Mouse (Mus musculus): Measurements from ENCODE around the gene Rpl24. TPM values are rescaled to one million over a fixed set of nuclear protein-coding genes. Genes with fewer than 3 reads are reported as not detected.
"Not testable (repeated sequence)": the region's sequence is repeated elsewhere in the genome, so short reads cannot be mapped to it uniquely, and the experiment has no call there.

Gene Rpl24
- polyA plus RNA-seq, 1 experiment = 2,142 TPM

DNA sequence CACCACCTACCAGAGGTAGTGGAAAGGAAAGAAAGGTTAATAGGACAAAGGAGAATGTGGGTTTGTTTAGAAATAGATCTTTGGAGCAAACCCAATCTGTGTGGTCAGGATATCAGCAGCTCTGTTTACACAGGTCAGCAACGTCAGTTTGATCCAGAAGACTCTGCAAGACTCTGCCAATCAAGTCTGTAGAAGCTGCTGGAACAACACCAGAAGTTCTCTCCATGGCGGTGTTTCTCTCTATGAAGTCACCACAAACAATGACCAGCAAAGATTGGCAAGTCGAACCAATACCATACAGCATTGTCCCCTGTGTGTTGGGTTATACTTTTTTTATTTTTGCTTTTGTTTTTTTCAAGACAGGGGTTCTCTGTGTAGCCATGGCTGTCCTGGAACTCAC lies 18.8 kb upstream of the Rpl24 start:
- TF ChIP-seq CTCF (IDR thresholded peaks at IDR 0.05; ENCODE audit: control insufficient read depth, insufficient read depth, low read length) = no peak
- no peak for TF ChIP-seq POLR2A (IDR thresholded peaks at IDR 0.05; ENCODE audit: borderline replicate concordance, control insufficient read depth, low read depth, low read length)
- Histone ChIP-seq H3K4me3 (replicated peaks; ENCODE audit: control insufficient read depth, low read depth, low read length) (no peak overlapping the region), H3K4me1 (ENCODE audit: control insufficient read depth, insufficient read depth, low read length) (no peaks in the 10 kb centered on the region), H3K27ac (ENCODE audit: control insufficient read depth, insufficient read depth, low read depth, low read length, poor library complexity) (no peak overlapping the region)
- WGBS = 58% methylated on average over 3 of the region's 3 CpGs

- 54% methylated on average over 2 of the region's 2 CpGs for WGBS
- not testable (repeated sequence) for H3K27ac ChIP-seq (ENCODE audit: control insufficient read depth, insufficient read depth, low read depth, low read length, poor library complexity); H3K4me1 ChIP-seq (ENCODE audit: control insufficient read depth, insufficient read depth, low read length); H3K4me3 ChIP-seq (replicated peaks; ENCODE audit: control insufficient read depth, low read depth, low read length)
These were observed 18.1 kb upstream of the Rpl24 start for GRCm38 (mm10) chr16:55947876-55948410.

GRCm38 (mm10) chr16:55948963-55949362 lies 17.1 kb upstream of the Rpl24 start:
- Histone ChIP-seq H3K27ac (ENCODE audit: control insufficient read depth, insufficient read depth, low read depth, low read length, poor library complexity) (no peak overlapping the region), H3K4me1 (ENCODE audit: control insufficient read depth, insufficient read depth, low read length) (no peaks in the 10 kb centered on the region), H3K4me3 (replicated peaks; ENCODE audit: control insufficient read depth, low read depth, low read length) (no peak overlapping the region)
- 1% methylated on average over 7 of the region's 7 CpGs for WGBS
- TF ChIP-seq POLR2A (IDR thresholded peaks at IDR 0.05; ENCODE audit: borderline replicate concordance, control insufficient read depth, low read depth, low read length) = no peak
- no peak for TF ChIP-seq CTCF (IDR thresholded peaks at IDR 0.05; ENCODE audit: control insufficient read depth, insufficient read depth, low read length)

- 70% methylated on average over 3 of the region's 3 CpGs for WGBS
- Histone ChIP-seq H3K27ac (ENCODE audit: control insufficient read depth, insufficient read depth, low read depth, low read length, poor library complexity) (no peak overlapping the region), H3K4me1 (ENCODE audit: control insufficient read depth, insufficient read depth, low read length) (no peaks in the 10 kb centered on the region), H3K4me3 (replicated peaks; ENCODE audit: control insufficient read depth, low read depth, low read length) (no peak overlapping the region)
- TF ChIP-seq POLR2A (IDR thresholded peaks at IDR 0.05; ENCODE audit: borderline replicate concordance, control insufficient read depth, low read depth, low read length) (no peak), CTCF (IDR thresholded peaks at IDR 0.05; ENCODE audit: control insufficient read depth, insufficient read depth, low read length) (no peak)
These were observed 15.6 kb upstream of the Rpl24 start for GRCm38 (mm10) chr16:55950462-55950861.

DNA sequence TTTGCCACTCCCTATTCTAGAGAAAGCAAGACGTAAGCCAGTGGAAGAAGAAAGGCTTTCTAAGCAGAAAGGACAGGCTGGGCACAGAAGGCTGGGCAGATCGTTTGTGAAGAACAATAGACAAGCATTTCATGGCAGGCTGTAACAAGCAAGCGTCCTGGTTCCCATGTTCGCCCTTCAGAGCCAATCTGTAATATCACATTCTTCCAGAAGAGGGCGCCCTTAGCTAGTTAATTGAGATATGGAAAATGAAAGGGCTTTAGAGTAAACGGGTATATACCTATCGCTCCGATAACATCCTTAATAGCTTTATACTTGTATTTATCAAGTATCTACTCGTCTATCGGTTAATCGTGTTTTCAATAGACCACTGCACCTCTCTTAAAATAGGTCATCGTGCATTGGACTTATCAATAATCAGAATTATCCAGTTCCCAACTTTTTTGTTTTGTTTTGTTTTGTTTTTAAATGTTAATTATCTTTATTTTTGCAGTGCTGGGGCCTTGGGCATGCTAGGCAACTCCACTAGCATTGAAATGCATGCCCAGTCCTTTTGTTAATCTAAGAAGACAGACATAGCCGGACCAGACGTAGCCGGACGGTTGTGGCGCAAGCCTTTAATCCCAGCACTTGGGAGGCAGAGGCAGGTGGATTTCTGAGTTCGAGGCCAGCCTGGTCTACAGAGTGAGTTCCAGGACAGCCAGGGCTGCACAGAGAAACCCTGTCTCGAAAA lies 15.0 kb upstream of the Rpl24 start:
- TF ChIP-seq POLR2A (IDR thresholded peaks at IDR 0.05; ENCODE audit: borderline replicate concordance, control insufficient read depth, low read depth, low read length) (no peak), CTCF (IDR thresholded peaks at IDR 0.05; ENCODE audit: control insufficient read depth, insufficient read depth, low read length) (peak; percentile 25; the same call in 1 of the 2 replicates)
- H3K4me3 ChIP-seq (replicated peaks; ENCODE audit: control insufficient read depth, low read depth, low read length) = peak overlapping the region; percentile 66
- no peak overlapping the region for H3K27ac ChIP-seq (ENCODE audit: control insufficient read depth, insufficient read depth, low read depth, low read length, poor library complexity)
- WGBS = 13% methylated on average over 19 of the region's 19 CpGs
- no peaks in the 10 kb centered on the region for H3K4me1 ChIP-seq (ENCODE audit: control insufficient read depth, insufficient read depth, low read length)

DNA sequence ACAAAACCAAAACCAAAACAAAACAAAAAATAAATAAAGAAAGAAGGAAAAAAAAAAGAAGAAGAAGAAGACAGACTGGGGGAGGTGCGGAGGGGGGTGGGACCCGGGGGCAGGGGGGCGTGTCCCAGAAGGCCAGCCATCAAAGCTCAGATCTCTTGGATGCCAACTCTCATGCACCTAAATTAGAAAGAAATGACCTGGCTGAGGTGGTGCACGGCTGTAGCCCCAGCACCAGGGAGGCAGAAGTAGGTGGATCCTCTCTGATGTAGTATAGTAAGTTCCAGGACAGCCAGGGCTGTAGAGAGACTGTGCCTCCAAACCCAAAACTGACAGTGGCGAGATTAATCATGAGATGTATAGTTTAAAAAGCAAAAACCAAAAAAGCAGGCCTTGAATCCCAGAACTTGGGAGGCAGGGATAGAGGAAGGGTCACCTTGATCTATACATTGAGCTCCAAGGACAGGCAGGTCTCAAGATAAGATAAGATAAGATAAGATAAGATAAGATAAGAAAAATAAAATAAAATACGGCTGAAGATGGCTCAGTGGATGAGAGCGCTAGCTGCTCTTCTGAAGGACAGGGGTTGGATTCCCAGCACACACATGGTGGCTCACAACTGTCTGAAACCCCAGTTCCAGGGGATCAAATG lies 14.3 kb upstream of the Rpl24 start:
- TF ChIP-seq POLR2A (IDR thresholded peaks at IDR 0.05; ENCODE audit: borderline replicate concordance, control insufficient read depth, low read depth, low read length) = no peak
- 43% methylated on average over 7 of the region's 7 CpGs for WGBS
- Histone ChIP-seq H3K4me3 (replicated peaks; ENCODE audit: control insufficient read depth, low read depth, low read length) (no peak overlapping the region), H3K4me1 (ENCODE audit: control insufficient read depth, insufficient read depth, low read length) (no peaks in the 10 kb centered on the region), H3K27ac (ENCODE audit: control insufficient read depth, insufficient read depth, low read depth, low read length, poor library complexity) (no peak overlapping the region)

DNA sequence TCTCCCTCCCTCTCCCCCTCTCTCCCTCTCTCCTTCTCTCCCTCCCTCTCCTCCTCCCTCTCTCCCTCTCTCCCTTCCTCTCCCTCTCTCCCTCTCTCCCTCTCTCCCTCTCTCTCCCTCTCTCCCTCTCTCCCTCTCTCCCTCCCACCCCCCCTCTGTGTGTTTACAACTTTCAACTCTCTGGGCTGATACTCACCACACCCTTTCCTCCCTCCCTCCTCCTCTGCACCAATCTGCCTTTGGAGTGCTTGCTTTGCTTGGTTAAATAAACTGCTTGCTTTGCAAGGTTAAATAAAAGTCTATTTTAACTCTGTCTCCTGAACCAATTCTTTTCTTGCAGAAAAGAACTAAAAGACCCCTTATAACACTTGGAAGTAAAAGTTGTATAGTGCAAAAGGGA lies 13.3 kb upstream of the Rpl24 start:
- H3K27ac ChIP-seq (ENCODE audit: control insufficient read depth, insufficient read depth, low read depth, low read length, poor library complexity) = no peak overlapping the region
- no peak for TF ChIP-seq CTCF (IDR thresholded peaks at IDR 0.05; ENCODE audit: control insufficient read depth, insufficient read depth, low read length)
- no peak for TF ChIP-seq POLR2A (IDR thresholded peaks at IDR 0.05; ENCODE audit: borderline replicate concordance, control insufficient read depth, low read depth, low read length)

DNA sequence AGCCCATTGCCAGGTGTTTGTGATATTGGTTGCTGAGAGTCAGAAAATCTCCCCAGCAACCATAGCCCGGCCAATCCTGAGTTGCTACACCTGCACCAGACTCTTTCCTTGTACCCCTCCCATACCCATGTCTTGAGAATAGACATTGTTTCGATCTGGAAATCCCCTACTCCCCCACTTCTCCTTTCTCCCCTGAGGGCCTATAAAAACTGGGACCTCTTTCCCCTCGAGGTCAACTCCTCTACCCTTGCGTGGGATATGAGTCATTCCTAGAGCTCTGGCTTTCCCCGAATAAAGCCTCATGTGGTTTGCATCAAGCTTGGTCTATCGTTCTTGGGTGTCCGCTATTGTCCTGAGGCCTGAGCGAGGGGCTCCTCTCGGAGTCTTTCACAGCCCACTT lies 11.9 kb upstream of the Rpl24 start:
- not testable (repeated sequence) for H3K4me1 ChIP-seq (ENCODE audit: control insufficient read depth, insufficient read depth, low read length); H3K27ac ChIP-seq (ENCODE audit: control insufficient read depth, insufficient read depth, low read depth, low read length, poor library complexity); H3K4me3 ChIP-seq (replicated peaks; ENCODE audit: control insufficient read depth, low read depth, low read length)
- WGBS = 71% methylated on average over 9 of the region's 9 CpGs

More for the DNA sequence above, 13.3 kb upstream of the Rpl24 start:
- no peaks in the 10 kb centered on the region for H3K4me1 ChIP-seq (ENCODE audit: control insufficient read depth, insufficient read depth, low read length)
- no peak overlapping the region for H3K4me3 ChIP-seq (replicated peaks; ENCODE audit: control insufficient read depth, low read depth, low read length)

DNA sequence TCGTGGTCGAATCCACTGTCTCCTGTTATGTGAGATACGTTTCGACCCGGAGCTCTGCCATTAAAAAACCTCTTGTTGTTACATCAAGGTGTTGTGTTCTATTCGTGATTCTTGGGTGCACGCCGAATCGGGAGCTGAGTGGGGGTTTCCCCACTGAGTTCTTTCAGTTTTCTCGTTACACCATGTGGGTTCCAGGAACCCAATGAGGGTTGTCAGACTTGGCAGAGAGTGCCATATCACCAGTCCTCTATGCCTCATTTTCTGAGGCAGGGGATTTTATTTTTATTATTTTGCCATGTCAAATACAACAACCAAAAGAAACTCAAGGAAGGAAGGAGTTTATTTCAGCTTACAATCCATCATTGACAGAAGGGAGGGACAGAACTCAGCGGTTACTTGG lies 3.0 kb upstream of the Rpl24 start:
- H3K27ac ChIP-seq (ENCODE audit: control insufficient read depth, insufficient read depth, low read depth, low read length, poor library complexity); H3K4me1 ChIP-seq (ENCODE audit: control insufficient read depth, insufficient read depth, low read length); H3K4me3 ChIP-seq (replicated peaks; ENCODE audit: control insufficient read depth, low read depth, low read length): not testable (repeated sequence)
- WGBS = 87% methylated on average over 6 of the region's 11 CpGs

Data from bone marrow, adult 2 months (tissue).